Mouse (Mus musculus) hindbrain, embryonic 14.5 days (tissue): ENCODE measurements at regions not wholly inside any gene's neighbourhood (a gene's known extent, or its start where the extent isn't known, plus 50 kb on each side); places are given as distances from the start of the nearest gene placed in this dataset.
"Not testable (repeated sequence)": the region's sequence is repeated elsewhere in the genome, so short reads cannot be mapped to it uniquely, and the experiment has no call there.

Experiments
- ATAC-seq: fragments of 200-750 bp; cut with Nextera tagmentation; 2 replicates; pipeline ENCODE4 v1.8.0; 2017; ENCODE audit warnings: moderate number of reproducible peaks, mild to moderate bottlenecking, moderate TSS enrichment, moderate library complexity; ENCODE audit not compliant: low FRiP score
- DNase-seq: peaks from one replicate; pipeline ENCODE4 v3.0.0-alpha.2; 2015; ENCODE audit warnings: low spot score
- H3K27ac ChIP-seq: fragments of 300-500 bp; sonication (generic); 2 replicates; pipeline ENCODE4 v1.5.1; 2014; ENCODE audit warnings: mild to moderate bottlenecking, moderate library complexity
- H3K27me3 ChIP-seq: fragments of 300-500 bp; sonication (generic); 2 replicates; pipeline ENCODE4 v1.6.1; 2014; ENCODE audit warnings: mild to moderate bottlenecking, low read length, mixed read lengths; ENCODE audit not compliant: control insufficient read depth, insufficient read depth
- H3K36me3 ChIP-seq: fragments of 300-500 bp; sonication (generic); replicated peaks from 2 replicates; pipeline ENCODE4 v1.6.1; 2014; ENCODE audit not compliant: control insufficient read depth, insufficient read depth
- H3K4me1 ChIP-seq: fragments of 300-500 bp; sonication (generic); replicated peaks from 2 replicates; pipeline ENCODE4 v1.6.1; 2014; ENCODE audit warnings: antibody characterized with exemption, low read length, mixed read lengths; ENCODE audit not compliant: control insufficient read depth, insufficient read depth
- H3K4me2 ChIP-seq: fragments of 300-500 bp; sonication (generic); replicated peaks from 2 replicates; pipeline ENCODE4 v1.6.1; 2014; ENCODE audit warnings: mild to moderate bottlenecking, moderate library complexity
- H3K4me3 ChIP-seq: fragments of 300-500 bp; sonication (generic); replicated peaks from 2 replicates; pipeline ENCODE4 v1.5.1; 2014; ENCODE audit warnings: mild to moderate bottlenecking, low read length
- H3K9ac ChIP-seq: fragments of 300-500 bp; sonication (generic); 2 replicates; pipeline ENCODE4 v1.6.1; 2014
- H3K9me3 ChIP-seq: fragments of 300-500 bp; sonication (generic); 2 replicates; pipeline ENCODE4 v1.6.1; 2016; ENCODE audit warnings: low read length; ENCODE audit not compliant: control insufficient read depth
- WGBS: fragments of 180-500 bp; shearing (Covaris S2); extraction: QIAGEN DNeasy Blood & Tissue Kit; methylation state at CpG from one replicate; pipeline ENCODE4 v1.1.7; 2014; 5-methylcytosine and 5-hydroxymethylcytosine counted together

DNA sequence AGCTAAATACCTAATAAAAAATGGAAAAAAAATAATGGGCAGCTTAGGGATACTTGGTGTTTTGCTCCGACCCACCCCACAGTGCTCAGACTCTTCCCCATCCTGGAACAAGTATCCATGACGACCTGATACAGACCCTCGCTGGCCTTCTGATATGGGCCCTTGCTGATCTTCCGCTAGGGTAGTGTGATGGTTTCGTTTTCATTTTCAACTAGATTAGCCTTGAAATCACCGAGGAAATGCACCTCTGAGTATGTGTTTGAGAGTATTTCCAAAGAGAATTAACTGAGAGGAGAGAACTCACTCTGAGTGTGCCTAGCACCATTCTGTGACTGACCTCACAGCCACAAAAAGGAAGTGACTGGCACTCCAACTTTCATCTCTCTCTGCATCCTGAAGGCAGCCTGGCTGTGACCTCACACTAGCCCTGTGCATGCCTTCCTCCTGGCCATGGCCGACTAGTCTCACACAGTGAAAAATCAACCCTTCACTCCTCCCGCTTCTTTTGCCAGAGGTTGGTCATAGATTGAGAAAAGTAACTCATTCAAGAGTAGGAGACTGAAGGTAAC is 700.5 kb upstream of the Intu start:
- Histone ChIP-seq H3K9ac (no peak overlapping the region), H3K36me3 (no peaks in the 10 kb centered on the region), H3K4me1 (no peaks in the 10 kb centered on the region), H3K4me3 (no peak overlapping the region), H3K9me3 (no peaks in the 10 kb centered on the region), H3K4me2 (no peak overlapping the region), H3K27ac (no peak overlapping the region), H3K27me3 (no peaks in the 10 kb centered on the region)
- 87% methylated on average over 8 of the region's 8 CpGs for WGBS
- ATAC-seq, result no peak
- DNase-seq, result no peak

DNA sequence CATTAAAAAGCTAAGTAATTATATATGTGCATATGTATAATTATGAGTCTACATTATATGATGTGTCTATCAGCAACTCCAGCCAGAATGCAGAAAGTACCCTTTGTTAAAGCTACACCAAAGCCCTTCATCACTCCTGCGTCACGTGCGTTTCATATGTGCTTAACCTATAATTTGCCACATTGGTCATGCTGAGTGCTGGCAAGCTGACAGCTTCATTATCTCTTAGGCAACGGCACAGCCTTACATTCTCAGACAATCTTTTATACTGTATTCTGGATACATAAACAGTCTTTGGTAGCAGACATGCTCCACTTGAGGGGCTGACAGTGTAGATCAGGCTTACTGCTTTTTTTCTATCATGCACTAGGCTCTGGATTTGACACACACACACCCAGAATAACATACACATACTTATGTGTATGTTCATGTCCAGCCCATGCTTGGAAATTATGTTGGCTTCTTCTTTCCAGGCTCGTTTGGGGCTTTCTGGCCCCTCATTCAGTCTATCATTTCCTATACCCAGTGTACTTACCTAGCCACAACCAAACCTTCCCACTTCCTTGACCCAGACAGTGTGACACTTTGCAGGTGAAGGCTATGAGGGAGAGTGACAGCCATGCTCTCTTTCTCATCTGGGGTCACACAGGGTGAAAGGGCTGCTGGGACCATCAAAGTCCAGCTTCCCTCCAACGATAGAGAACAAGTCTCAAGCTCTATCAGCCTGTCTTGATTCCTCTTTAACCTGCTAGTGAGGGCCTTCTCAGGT is 692.5 kb upstream of the Intu start:
- no peaks in the 10 kb centered on the region for H3K36me3 ChIP-seq
- no peak overlapping the region for H3K27ac ChIP-seq
- WGBS, result 36% methylated on average over 6 of the region's 6 CpGs
- H3K4me2 ChIP-seq, result no peak overlapping the region
- peak; percentile 64 for DNase-seq
- no peak overlapping the region for H3K9ac ChIP-seq
- peaks cover 4% of the 10 kb centered on the region for H3K4me1 ChIP-seq
- ATAC-seq, result peak; percentile 71
- H3K27me3 ChIP-seq, result no peaks in the 10 kb centered on the region
- no peaks in the 10 kb centered on the region for H3K9me3 ChIP-seq
- H3K4me3 ChIP-seq, result no peak overlapping the region

DNA sequence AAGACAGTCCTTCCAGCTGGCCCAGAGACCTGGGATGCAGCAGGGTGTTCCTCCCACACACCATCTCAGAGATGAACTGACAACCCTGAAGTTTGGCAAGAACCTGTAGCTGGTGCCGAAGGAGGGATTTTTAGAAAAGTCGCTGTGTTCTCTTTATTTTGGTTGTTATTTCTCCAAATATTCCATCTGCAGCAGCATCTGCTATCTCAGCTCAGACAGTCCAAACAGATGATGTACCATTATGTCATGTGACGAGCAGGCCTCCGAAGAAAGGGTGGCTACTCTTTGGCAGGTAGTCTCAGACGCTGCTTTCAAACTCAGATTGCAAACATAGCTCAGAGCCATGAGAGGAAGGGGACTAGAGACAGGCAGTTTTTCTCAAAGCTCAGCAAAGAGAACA is 690.1 kb upstream of the Intu start:
- H3K4me2 ChIP-seq, result no peak overlapping the region
- no peaks in the 10 kb centered on the region for H3K27me3 ChIP-seq
- no peaks in the 10 kb centered on the region for H3K9me3 ChIP-seq
- H3K4me1 ChIP-seq, result peaks cover 4% of the 10 kb centered on the region
- no peak overlapping the region for H3K4me3 ChIP-seq
- 80% methylated on average over 5 of the region's 5 CpGs for WGBS
- DNase-seq, result no peak
- H3K27ac ChIP-seq, result no peak overlapping the region
- no peak overlapping the region for H3K9ac ChIP-seq
- no peak for ATAC-seq
- H3K36me3 ChIP-seq, result no peaks in the 10 kb centered on the region

DNA sequence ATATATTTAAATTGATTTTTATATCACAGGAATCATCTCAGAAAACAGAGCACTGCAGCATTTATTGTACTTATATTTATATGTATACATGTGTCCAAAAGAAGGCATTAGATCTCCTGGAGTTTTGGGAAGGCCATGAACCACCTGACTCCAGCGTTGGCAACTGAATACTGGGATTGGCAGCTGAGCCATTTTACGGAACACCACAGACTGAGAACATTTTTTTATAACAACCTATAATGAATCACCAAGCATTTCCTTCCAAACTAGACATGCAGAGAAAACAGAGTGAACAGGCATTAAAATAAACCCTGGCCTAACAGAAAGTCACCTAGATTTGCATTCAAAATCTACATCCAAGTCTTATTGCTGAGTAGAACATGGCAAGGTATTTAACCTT is 686.0 kb upstream of the Intu start:
- Histone ChIP-seq H3K4me2 (no peak overlapping the region), H3K4me3 (no peak overlapping the region), H3K27me3 (no peaks in the 10 kb centered on the region), H3K9me3 (no peaks in the 10 kb centered on the region), H3K27ac (no peak overlapping the region), H3K36me3 (no peaks in the 10 kb centered on the region), H3K4me1 (no peaks in the 10 kb centered on the region), H3K9ac (no peak overlapping the region)
- ATAC-seq, result no peak
- 91% methylated on average over 2 of the region's 2 CpGs for WGBS
- DNase-seq, result no peak

DNA sequence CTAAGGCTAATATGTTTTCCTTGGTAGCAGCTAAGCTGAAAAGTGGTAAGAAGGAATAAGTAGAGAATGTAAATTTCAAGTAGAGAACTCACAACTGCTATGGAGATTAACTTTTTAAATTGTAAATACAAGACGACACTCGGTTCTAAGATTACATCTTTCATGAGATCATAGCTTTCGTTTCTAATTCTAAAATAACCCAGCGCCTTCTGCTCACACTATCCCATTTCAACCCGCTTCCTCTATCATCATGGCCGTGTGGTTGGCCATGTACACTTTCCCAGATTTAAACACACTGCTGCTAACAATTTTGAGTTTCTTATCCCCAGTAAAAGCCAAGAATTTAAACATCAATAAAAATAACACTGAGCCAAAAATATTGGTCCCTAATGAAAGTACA is 682.3 kb upstream of the Intu start:
- H3K36me3 ChIP-seq, result no peaks in the 10 kb centered on the region
- H3K4me2 ChIP-seq, result no peak overlapping the region
- ATAC-seq, result no peak
- no peak overlapping the region for H3K4me3 ChIP-seq
- 94% methylated on average over 6 of the region's 6 CpGs for WGBS
- no peaks in the 10 kb centered on the region for H3K27me3 ChIP-seq
- H3K9me3 ChIP-seq, result no peaks in the 10 kb centered on the region
- no peaks in the 10 kb centered on the region for H3K4me1 ChIP-seq
- no peak overlapping the region for H3K27ac ChIP-seq
- H3K9ac ChIP-seq, result no peak overlapping the region
- DNase-seq, result no peak

DNA sequence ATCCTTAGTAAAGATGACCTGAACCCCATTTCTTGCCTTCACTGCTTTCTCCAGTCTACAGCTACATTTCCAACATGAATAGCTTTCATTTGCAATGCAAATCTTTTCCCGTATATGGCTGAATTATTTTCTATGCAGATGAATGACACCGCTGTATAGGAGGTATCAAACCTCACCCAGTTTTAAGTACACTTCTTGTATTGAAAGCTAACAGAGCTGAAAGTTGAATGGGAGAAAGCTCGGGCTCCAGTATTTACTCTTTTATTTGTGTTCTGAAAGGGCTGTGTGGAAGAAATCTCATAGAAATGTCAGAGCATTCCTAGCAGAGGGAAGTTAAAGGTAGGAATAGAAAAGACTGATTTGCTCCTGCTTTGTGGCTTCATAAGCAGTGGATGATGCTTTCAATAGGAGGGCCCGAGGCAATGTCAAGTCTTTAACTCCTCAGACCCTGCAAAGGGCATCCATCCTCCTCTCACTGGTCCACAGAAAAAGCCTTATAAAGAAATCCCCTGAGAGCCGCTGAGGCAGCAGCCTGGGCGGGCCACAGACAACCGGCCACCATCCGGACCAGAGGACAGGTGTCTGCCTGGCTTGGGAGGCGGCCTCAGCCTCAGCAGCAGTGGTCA is 673.8 kb upstream of the Intu start:
- no peak overlapping the region for H3K4me2 ChIP-seq
- H3K36me3 ChIP-seq, result no peaks in the 10 kb centered on the region
- no peak overlapping the region for H3K4me3 ChIP-seq
- no peak overlapping the region for H3K9ac ChIP-seq
- H3K27ac ChIP-seq, result no peak overlapping the region
- H3K27me3 ChIP-seq, result no peaks in the 10 kb centered on the region
- H3K4me1 ChIP-seq, result no peaks in the 10 kb centered on the region
- ATAC-seq (no peak), DNase-seq (no peak)
- no peaks in the 10 kb centered on the region for H3K9me3 ChIP-seq
- 25% methylated on average over 8 of the region's 9 CpGs for WGBS

DNA sequence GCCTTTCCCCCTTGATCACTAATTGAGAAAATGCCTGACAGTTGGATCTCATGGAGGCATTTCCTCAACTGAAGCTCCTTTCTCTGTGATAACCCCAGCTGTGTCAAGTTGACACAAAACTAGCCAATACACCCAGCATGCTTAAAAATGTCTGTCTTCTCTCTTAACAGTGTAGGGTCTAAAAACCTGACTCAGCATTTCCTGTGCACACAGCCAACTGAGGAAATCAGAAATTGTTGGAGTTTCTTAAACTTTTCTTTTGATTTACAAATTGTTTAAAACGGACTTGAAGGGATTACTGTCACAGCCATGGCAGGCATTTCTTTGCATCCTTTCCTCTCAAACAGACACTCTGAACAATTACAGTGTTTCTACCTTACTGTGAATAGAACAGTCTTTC is 655.0 kb upstream of the Intu start:
- H3K27ac ChIP-seq, ATAC-seq, H3K27me3 ChIP-seq, H3K9ac ChIP-seq, H3K9me3 ChIP-seq, H3K4me2 ChIP-seq, H3K4me3 ChIP-seq, H3K4me1 ChIP-seq, H3K36me3 ChIP-seq, DNase-seq: not testable (repeated sequence)
- WGBS, result 74% methylated on average over 1 of the region's 1 CpGs

DNA sequence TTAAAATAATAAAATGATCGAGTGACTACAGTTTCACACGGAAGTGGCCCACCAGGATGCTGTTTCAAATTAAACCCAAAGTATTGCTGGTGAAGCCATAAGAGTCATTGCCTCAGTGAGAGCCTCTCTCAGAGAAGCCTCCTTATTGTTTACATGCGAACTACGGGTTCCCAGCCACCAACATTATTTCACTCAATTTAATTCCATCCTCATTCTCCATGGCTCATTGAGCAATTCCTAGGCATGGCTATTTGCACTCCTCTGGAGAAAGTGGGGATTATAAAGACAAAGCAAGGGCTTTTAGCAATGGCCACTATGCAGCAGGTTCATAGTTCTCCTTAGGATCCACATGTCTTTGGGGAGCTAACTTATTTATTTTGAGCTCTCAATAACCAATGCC is 646.7 kb upstream of the Intu start:
- ATAC-seq (no peak), DNase-seq (no peak)
- Histone ChIP-seq H3K4me3 (no peak overlapping the region), H3K9me3 (no peaks in the 10 kb centered on the region), H3K36me3 (no peaks in the 10 kb centered on the region), H3K27ac (no peak overlapping the region), H3K27me3 (no peaks in the 10 kb centered on the region), H3K4me2 (no peak overlapping the region), H3K4me1 (no peaks in the 10 kb centered on the region), H3K9ac (no peak overlapping the region)
- WGBS, result 44% methylated on average over 4 of the region's 4 CpGs

DNA sequence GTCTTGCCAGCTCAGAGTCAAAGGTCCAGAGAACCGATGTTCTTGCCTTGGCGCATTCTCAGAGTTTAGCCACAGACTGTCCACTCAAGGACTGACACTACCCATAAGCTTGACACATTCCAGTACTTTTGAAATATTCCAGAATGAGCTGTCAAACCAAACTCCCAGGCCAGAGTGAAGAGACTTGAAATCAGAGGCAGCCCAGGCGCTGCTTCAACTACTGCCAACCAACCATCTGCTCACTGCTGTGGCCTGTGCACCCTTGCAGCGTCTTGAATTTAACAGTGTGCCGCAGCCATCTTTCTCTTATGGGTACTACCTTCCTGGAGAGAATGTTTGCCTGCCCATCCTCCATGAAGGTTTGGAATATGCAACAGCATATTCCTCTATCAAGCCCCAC is 642.7 kb upstream of the Intu start:
- Histone ChIP-seq H3K4me3 (no peak overlapping the region), H3K27me3 (no peaks in the 10 kb centered on the region), H3K36me3 (no peaks in the 10 kb centered on the region), H3K9ac (no peak overlapping the region), H3K4me1 (no peaks in the 10 kb centered on the region), H3K4me2 (no peak overlapping the region), H3K9me3 (no peaks in the 10 kb centered on the region), H3K27ac (no peak overlapping the region)
- WGBS, result 88% methylated on average over 5 of the region's 5 CpGs
- no peak for ATAC-seq
- DNase-seq, result no peak
